ENCODE assay signal across 8 mouse cellular contexts in genomic region chr15:11399356-11400067, GRCm38 (mm10). TPM values are rescaled to one million over a fixed set of nuclear protein-coding genes. Genes with fewer than 3 reads are reported as not detected.
DNase-seq lines count a peak whose midpoint lies in the region; ATAC-seq and TF ChIP-seq lines count a peak whose summit lies in the region.

Tars (minus strand) TSS chr15:11399665.

- DNase-seq in ZHBTc4 (ENCODE audit: low read depth, low spot score) = peak; percentile 99
- DNase-seq in gastrocnemius, adult 2 months = peak; percentile 99
- peak; percentile 99 for DNase-seq in hindbrain, postnatal 0 days (ENCODE audit: low spot score)
- peak; percentile 95 to 97 for DNase-seq in left cerebral cortex, adult 2 months (ENCODE audit: extremely low spot score in 1 of 2, low spot score in 2 of 2)
- DNase-seq in right cerebral cortex, adult 2 months (ENCODE audit: low spot score in 2 of 2) = peak; percentile 98 to 100
- DNase-seq in urinary bladder, postnatal 14 days (ENCODE audit: low spot score) = peak; percentile 96

- WGBS in hindbrain, postnatal 0 days = under 1% methylated on average over 42 of the region's 42 CpGs

- ATAC-seq in common myeloid progenitor, adult 5-6 weeks (replicated peaks; ENCODE audit: low read depth, poor library complexity, severe bottlenecking) = peak; percentile 99
- peak; percentile 100 for ATAC-seq in hindbrain, postnatal 0 days
- peak; percentile 99 for ATAC-seq in megakaryocyte, adult 5-6 weeks (ENCODE audit: poor library complexity, severe bottlenecking)

- peak within 1 kb of the TSS; percentile 88 for H3K4me2 ChIP-seq in hindbrain, postnatal 0 days (ENCODE audit: low read depth, low read length)

- H3K4me1 ChIP-seq in hindbrain, postnatal 0 days (ENCODE audit: insufficient read depth, low read length) = peaks cover 9% of the 10 kb centered on the region

- peak within 1 kb of the TSS; percentile 79 for H3K9ac ChIP-seq in hindbrain, postnatal 0 days (replicated peaks; ENCODE audit: low read length)

- no peaks in the 10 kb centered on the region for H3K9me3 ChIP-seq in hindbrain, postnatal 0 days (ENCODE audit: low read length)

- H3K27ac ChIP-seq in gastrocnemius, adult 2 months = peak within 1 kb of the TSS; percentile 93
- H3K27ac ChIP-seq in hindbrain, postnatal 0 days = peak within 1 kb of the TSS; percentile 73
- H3K27ac ChIP-seq in left cerebral cortex, adult 2 months = peak within 1 kb of the TSS; percentile 82

- no peaks in the 10 kb centered on the region; the same call in 1 of the 2 replicates for H3K36me3 ChIP-seq in hindbrain, postnatal 0 days (ENCODE audit: insufficient read depth, low read length)

- H3K27me3 ChIP-seq in hindbrain, postnatal 0 days (ENCODE audit: insufficient read depth, low read length) = 0 out of 2 replicates have a peak, but pooled peaks cover 3% of the 10 kb centered on the region

- no peak for TF ChIP-seq CTCF in gastrocnemius, adult 2 months (IDR thresholded peaks at IDR 0.05)
- TF ChIP-seq CTCF in hindbrain, postnatal 0 days (IDR thresholded peaks at IDR 0.05; ENCODE audit: low read depth) = peak; percentile 25
- no peak for TF ChIP-seq CTCF in left cerebral cortex, adult 2 months (IDR thresholded peaks at IDR 0.05)

- peak within 1 kb of the TSS; percentile 92 for H3K4me3 ChIP-seq in gastrocnemius, adult 2 months
- peak within 1 kb of the TSS; percentile 89 for H3K4me3 ChIP-seq in hindbrain, postnatal 0 days (ENCODE audit: low read length)
- H3K4me3 ChIP-seq in left cerebral cortex, adult 2 months = peak within 1 kb of the TSS; percentile 85

- intact Hi-C loops in gastrocnemius, adult 2 months (cut with DNase I) = loop anchor here (10.0 kb wide), 2 partner anchors 505 to 915 kb away; partner anchors contain the start of genes Brix1, Npr3 and Rad1
- intact Hi-C loops in left cerebral cortex, adult 2 months (cut with DNase I) = loop anchor here (5.0 to 10.0 kb wide), 3 partner anchors 362 to 925 kb away; partner anchors contain the start of genes 1810049J17Rik, Golph3, Rxfp3 and Zfr

RNA-seq across cellular contexts. Expression of gene Tars, which starts in this region (rescaled TPM):
- 67.5 and 127 TPM in 2 replicates for total RNA-seq in common myeloid progenitor, adult 5-6 weeks (2017)
- 10 to 100 TPM; 29.2 to 36.3 TPM for total RNA-seq in gastrocnemius, adult 2 months (2021)
- 23.8 and 29.2 TPM in 2 replicates for total RNA-seq in hindbrain, postnatal 0 days (2014; rRNA removed)
- polyA plus RNA-seq in hindbrain, postnatal 0 days (2015; fragmentation: Nextera tagmentation; extraction: Ambion mirVana) = 33.1 and 34.7 TPM in 2 replicates
- total RNA-seq in left cerebral cortex, adult 2 months (2021) = 10 to 100 TPM; 31.9 to 39.7 TPM
- 18.1 and 20.2 TPM in 2 replicates for total RNA-seq in megakaryocyte, adult 5-6 weeks (2015)
- total RNA-seq in megakaryocyte, adult 5-6 weeks (2017) = 32.3 and 36.5 TPM in 2 replicates

Comparison
In these comparisons a context has a peak if more than half of its experiments do, and no peak if none do; other contexts are left out.
1. Peak in every context shown above with its lines: DNase-seq, ATAC-seq, H3K4me3 ChIP-seq and H3K27ac ChIP-seq.